Mouse (Mus musculus) myocyte (in vitro differentiated cells): ENCODE measurements at regions not wholly inside any gene's neighbourhood (a gene's known extent, or its start where the extent isn't known, plus 50 kb on each side); places are given as distances from the start of the nearest gene placed in this dataset.

Experiments
- H3K27me3 ChIP-seq: one replicate; pipeline ENCODE4 v1.6.1; 2011; ENCODE audit not compliant: control insufficient read depth, insufficient read depth, insufficient read length
- H3K36me3 ChIP-seq: one replicate; pipeline ENCODE4 v1.6.1; 2011; ENCODE audit not compliant: control insufficient read depth, insufficient read depth
- H3K4me2 ChIP-seq: one replicate; pipeline ENCODE4 v1.6.1; 2011; ENCODE audit warnings: low read depth, control low read depth
- H3K4me3 ChIP-seq: one replicate; pipeline ENCODE4 v1.5.1; 2011; ENCODE audit warnings: mild to moderate bottlenecking, control low read depth, moderate library complexity
- H3K79me2 ChIP-seq: one replicate; pipeline ENCODE4 v1.6.1; 2011; ENCODE audit not compliant: control insufficient read depth, insufficient read depth
- H3ac ChIP-seq: one replicate; pipeline ENCODE4 v1.6.1; 2011; ENCODE audit not compliant: control insufficient read depth, insufficient read length
- CEBPB ChIP-seq: IDR thresholded peaks from 2 replicates; pipeline ENCODE4 v1.6.1; 2011; ENCODE audit warnings: mild to moderate bottlenecking, moderate library complexity; ENCODE audit not compliant: poor library complexity, insufficient read depth, severe bottlenecking
- E2F4 ChIP-seq: IDR thresholded peaks from one replicate; pipeline ENCODE4 v1.6.1; 2011; ENCODE audit warnings: mild to moderate bottlenecking, control low read depth, moderate library complexity; ENCODE audit not compliant: insufficient read depth
- MAX ChIP-seq: IDR thresholded peaks from one replicate; pipeline ENCODE4 v1.6.1; 2011; ENCODE audit warnings: low read depth, mild to moderate bottlenecking, control low read depth
- MYOD1 ChIP-seq, 3 experiments: IDR thresholded peaks; one replicate each; pipeline ENCODE4 v1.6.1; 2011; ENCODE audit warnings: control low read depth in 2 of 3, low read depth in 2 of 3, mild to moderate bottlenecking in 2 of 3, moderate library complexity in 1 of 3; ENCODE audit not compliant: insufficient read length in 2 of 3, control insufficient read depth in 1 of 3
- MYOG ChIP-seq, 3 experiments: IDR thresholded peaks; one replicate each; pipeline ENCODE4 v1.6.1; 2011; ENCODE audit warnings: control low read depth in 2 of 3, low read depth in 2 of 3, mild to moderate bottlenecking in 2 of 3; ENCODE audit not compliant: insufficient read length in 2 of 3, control insufficient read depth in 1 of 3, insufficient read depth in 1 of 3
- POLR2A ChIP-seq: IDR thresholded peaks from one replicate; pipeline ENCODE4 v1.6.1; 2011; ENCODE audit warnings: low read depth, mild to moderate bottlenecking, control low read depth, moderate library complexity; ENCODE audit not compliant: insufficient read length
- POLR2AphosphoS2 ChIP-seq: IDR thresholded peaks from one replicate; pipeline ENCODE4 v1.6.1; 2011; ENCODE audit warnings: low read depth, control low read depth; ENCODE audit not compliant: insufficient read length
- REST ChIP-seq: IDR thresholded peaks from one replicate; pipeline ENCODE4 v1.6.1; 2011; ENCODE audit warnings: mild to moderate bottlenecking, control low read depth, moderate library complexity; ENCODE audit not compliant: insufficient read depth, insufficient read length
- SRF ChIP-seq: IDR thresholded peaks from one replicate; pipeline ENCODE4 v1.6.1; 2011; ENCODE audit warnings: low read depth; ENCODE audit not compliant: control insufficient read depth, insufficient read length
- TCF12 ChIP-seq: IDR thresholded peaks from one replicate; pipeline ENCODE4 v1.6.1; 2011; ENCODE audit warnings: mild to moderate bottlenecking, control low read depth; ENCODE audit not compliant: poor library complexity, insufficient read depth, severe bottlenecking
- TCF3 ChIP-seq: IDR thresholded peaks from one replicate; pipeline ENCODE4 v1.6.1; 2011; ENCODE audit warnings: low read depth, control low read depth; ENCODE audit not compliant: insufficient read length
- USF1 ChIP-seq: IDR thresholded peaks from one replicate; pipeline ENCODE4 v1.6.1; 2011; ENCODE audit warnings: low read depth, mild to moderate bottlenecking, control low read depth, moderate library complexity

- TF ChIP-seq USF1 = no peak
- no peak for TF ChIP-seq CEBPB
- TF ChIP-seq POLR2AphosphoS2 = no peak
- no peak for TF ChIP-seq E2F4
- TF ChIP-seq SRF = no peak
- no peak for TF ChIP-seq MAX
- no peak for TF ChIP-seq MYOD1 (IDR thresholded peaks at IDR 0.05; ENCODE audit: control insufficient read depth in 1 of 3, insufficient read length in 2 of 3, low read depth in 2 of 3)
- TF ChIP-seq MYOG (IDR thresholded peaks at IDR 0.05; ENCODE audit: control insufficient read depth in 1 of 3, insufficient read depth in 1 of 3, insufficient read length in 2 of 3, low read depth in 2 of 3) = no peak
- no peaks in the 10 kb centered on the region for H3K27me3 ChIP-seq
- H3K79me2 ChIP-seq = no peaks in the 10 kb centered on the region
- H3K36me3 ChIP-seq = no peaks in the 10 kb centered on the region
- no peak overlapping the region for H3K4me3 ChIP-seq
- H3ac ChIP-seq = no peak overlapping the region
- H3K4me2 ChIP-seq = no peak overlapping the region
These were observed 97.2 kb downstream of the Aldh8a1 start for GRCm38 (mm10) chr10:21474242-21474641.

- H3ac ChIP-seq = no peak overlapping the region
- no peak for TF ChIP-seq E2F4
- TF ChIP-seq MYOD1 (IDR thresholded peaks at IDR 0.05; ENCODE audit: control insufficient read depth in 1 of 3, insufficient read length in 2 of 3, low read depth in 2 of 3) = no peak
- H3K36me3 ChIP-seq = no peaks in the 10 kb centered on the region
- H3K79me2 ChIP-seq = no peaks in the 10 kb centered on the region
- no peak overlapping the region for H3K4me3 ChIP-seq
- H3K27me3 ChIP-seq = no peaks in the 10 kb centered on the region
- peak overlapping the region; percentile 10 for H3K4me2 ChIP-seq
These were observed 100.9 kb downstream of the Aldh8a1 start for GRCm38 (mm10) chr10:21478004-21478403.

GRCm38 (mm10) chr10:21479403-21479802 lies 102.3 kb downstream of the Aldh8a1 start:
- Histone ChIP-seq H3K4me3 (no peak overlapping the region), H3K27me3 (no peaks in the 10 kb centered on the region), H3K4me2 (peak overlapping the region; percentile 13), H3ac (no peak overlapping the region), H3K36me3 (no peaks in the 10 kb centered on the region), H3K79me2 (no peaks in the 10 kb centered on the region)
- TF ChIP-seq TCF12 (peak; percentile 13), MYOD1 (IDR thresholded peaks at IDR 0.05; ENCODE audit: control insufficient read depth in 1 of 3, insufficient read length in 2 of 3, low read depth in 2 of 3) (peak in 2 of 3 experiments; percentile 75 to 76), REST (no peak), TCF3 (no peak), POLR2A (no peak), E2F4 (no peak), POLR2AphosphoS2 (no peak), CEBPB (0 out of 2 replicates have a peak, but pooled peaks have one; percentile 2), SRF (no peak)

- Histone ChIP-seq H3K36me3 (no peaks in the 10 kb centered on the region), H3K27me3 (no peaks in the 10 kb centered on the region), H3K4me2 (no peak overlapping the region), H3K4me3 (no peak overlapping the region), H3K79me2 (no peaks in the 10 kb centered on the region), H3ac (no peak overlapping the region)
- no peak for TF ChIP-seq MYOG (IDR thresholded peaks at IDR 0.05; ENCODE audit: control insufficient read depth in 1 of 3, insufficient read depth in 1 of 3, insufficient read length in 2 of 3, low read depth in 2 of 3)
These were observed 104.2 kb downstream of the Aldh8a1 start for GRCm38 (mm10) chr10:21481255-21481654.

GRCm38 (mm10) chr10:21482055-21482454 lies 105.0 kb downstream of the Aldh8a1 start:
- Histone ChIP-seq H3ac (no peak overlapping the region), H3K36me3 (no peaks in the 10 kb centered on the region), H3K79me2 (no peaks in the 10 kb centered on the region), H3K4me3 (no peak overlapping the region), H3K27me3 (no peaks in the 10 kb centered on the region), H3K4me2 (no peak overlapping the region)
- TF ChIP-seq E2F4 = no peak
- no peak for TF ChIP-seq POLR2AphosphoS2
- no peak for TF ChIP-seq REST
- no peak for TF ChIP-seq TCF3

GRCm38 (mm10) chr10:21482659-21483058 lies 105.6 kb downstream of the Aldh8a1 start:
- TF ChIP-seq POLR2AphosphoS2 (no peak), REST (no peak), USF1 (no peak), POLR2A (no peak), MAX (no peak), SRF (no peak), MYOD1 (IDR thresholded peaks at IDR 0.05; ENCODE audit: control insufficient read depth in 1 of 3, insufficient read length in 2 of 3, low read depth in 2 of 3) (no peak), MYOG (IDR thresholded peaks at IDR 0.05; ENCODE audit: control insufficient read depth in 1 of 3, insufficient read depth in 1 of 3, insufficient read length in 2 of 3, low read depth in 2 of 3) (no peak), CEBPB (no peak), TCF3 (no peak), E2F4 (no peak)
- Histone ChIP-seq H3K4me3 (no peak overlapping the region), H3K27me3 (no peaks in the 10 kb centered on the region), H3ac (no peak overlapping the region), H3K79me2 (no peaks in the 10 kb centered on the region), H3K4me2 (no peak overlapping the region), H3K36me3 (no peaks in the 10 kb centered on the region)
